ENCODE assay signal across 38 mouse cellular contexts in the genomic region with DNA sequence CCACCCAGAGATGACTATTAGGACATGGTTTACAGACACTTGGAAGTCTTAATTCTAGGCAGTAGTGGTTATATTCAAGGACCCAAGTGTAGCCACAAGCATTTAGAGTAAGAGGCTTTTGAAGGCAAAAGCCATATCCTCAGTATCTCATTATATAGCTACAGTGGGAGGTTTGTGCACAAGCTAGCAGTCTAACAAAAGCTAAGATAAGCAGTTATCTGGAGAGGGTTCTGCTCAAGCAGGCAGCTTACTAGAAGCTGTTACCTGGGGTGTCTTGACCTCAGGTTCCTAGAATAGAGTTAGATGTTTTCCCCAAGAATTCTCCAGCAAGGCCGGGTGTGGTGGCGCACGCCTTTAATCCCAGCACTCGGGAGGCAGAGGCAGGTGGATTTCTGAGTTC. TPM values are rescaled to one million over a fixed set of nuclear protein-coding genes. Genes with fewer than 3 reads are reported as not detected.
"Had no signal": no experiment of that assay in that cellular context is flagged by ENCODE, and none has a peak within 500 bp of the region (broad histone marks: within the 10 kb centered on the region; RNA-seq: fewer than 3 reads in every experiment).

No protein-coding gene starts in this region.

- H3K4me1 ChIP-seq: embryonic facial prominence, embryonic 10.5 days; embryonic facial prominence, embryonic 12.5 days; embryonic facial prominence, embryonic 13.5 days; embryonic facial prominence, embryonic 15.5 days; forebrain, embryonic 10.5 days; forebrain, embryonic 12.5 days; forebrain, embryonic 13.5 days; forebrain, embryonic 15.5 days had no signal

- H3K36me3 ChIP-seq: embryonic facial prominence, embryonic 10.5 days; embryonic facial prominence, embryonic 12.5 days; embryonic facial prominence, embryonic 13.5 days; embryonic facial prominence, embryonic 15.5 days; forebrain, embryonic 10.5 days; forebrain, embryonic 12.5 days; forebrain, embryonic 15.5 days had no signal

- H3K4me3 ChIP-seq: embryonic facial prominence, embryonic 10.5 days; embryonic facial prominence, embryonic 12.5 days; embryonic facial prominence, embryonic 13.5 days; embryonic facial prominence, embryonic 15.5 days; erythroblast, embryonic 14.5 days; forebrain, embryonic 10.5 days; forebrain, embryonic 12.5 days; forebrain, embryonic 13.5 days; forebrain, embryonic 15.5 days; gastrocnemius, adult 2 months; heart, adult 2 months had no signal

- H3K9me3 ChIP-seq: embryonic facial prominence, embryonic 10.5 days; embryonic facial prominence, embryonic 12.5 days; embryonic facial prominence, embryonic 13.5 days; embryonic facial prominence, embryonic 15.5 days; forebrain, embryonic 10.5 days; forebrain, embryonic 12.5 days; forebrain, embryonic 13.5 days; forebrain, embryonic 15.5 days had no signal

- H3K27ac ChIP-seq: embryonic facial prominence, embryonic 10.5 days; embryonic facial prominence, embryonic 12.5 days; embryonic facial prominence, embryonic 13.5 days; embryonic facial prominence, embryonic 15.5 days; forebrain, embryonic 10.5 days; forebrain, embryonic 12.5 days; forebrain, embryonic 13.5 days; forebrain, embryonic 15.5 days; gastrocnemius, adult 2 months; heart, adult 2 months had no signal

- H3K9ac ChIP-seq: embryonic facial prominence, embryonic 12.5 days; embryonic facial prominence, embryonic 13.5 days; embryonic facial prominence, embryonic 15.5 days; forebrain, embryonic 12.5 days; forebrain, embryonic 13.5 days; forebrain, embryonic 15.5 days; forebrain, postnatal 0 days had no signal

- DNase-seq: cerebellum, adult 9-10 months; cerebellum, adult 9-11 months; cerebellum, postnatal 10 days; cerebellum, postnatal 14 days; cerebellum, postnatal 25 days; cerebellum, postnatal 36 days; embryo, embryonic 11 days; forebrain, postnatal 0 days; gastrocnemius, adult 2 months; gastrocnemius, postnatal 10 days; gastrocnemius, postnatal 14 days; gastrocnemius, postnatal 25 days; gastrocnemius, postnatal 36 days; heart, adult 11 months; heart, adult 18-20 months; heart, adult 2 months had no signal

- H3K27me3 ChIP-seq: embryonic facial prominence, embryonic 12.5 days; embryonic facial prominence, embryonic 15.5 days; forebrain, embryonic 13.5 days; forebrain, embryonic 15.5 days had no signal

RNA-seq across cellular contexts. Expression of gene Trap1a, which starts 6.1 kb away (rescaled TPM):
- total RNA-seq: common myeloid progenitor, adult 5-6 weeks; forebrain, postnatal 0 days; gastrocnemius, adult 18-20 months; gastrocnemius, adult 2 months; gastrocnemius, adult 8-10 months; gastrocnemius, postnatal 10 days; gastrocnemius, postnatal 14 days; gastrocnemius, postnatal 25 days; gastrocnemius, postnatal 36 days; gastrocnemius, postnatal 4 days; granulocyte monocyte progenitor cell, adult 5-6 weeks; heart, adult 18-20 months; heart, adult 2 months; heart, adult 8-10 months had no signal
- polyA plus RNA-seq: cortical plate, adult 2 months; embryonic facial prominence, embryonic 10.5 days; embryonic facial prominence, embryonic 11.5 days; embryonic facial prominence, embryonic 12.5 days; embryonic facial prominence, embryonic 13.5 days; embryonic facial prominence, embryonic 14.5 days; embryonic facial prominence, embryonic 15.5 days; erythroblast, embryonic 14.5 days; forebrain, embryonic 10.5 days; forebrain, embryonic 11.5 days; forebrain, embryonic 12.5 days; forebrain, embryonic 13.5 days; forebrain, embryonic 14.5 days; forebrain, embryonic 15.5 days; forebrain, embryonic 16.5 days; forebrain, postnatal 0 days; gonadal fat pad, adult 2 months; heart, adult 2 months had no signal
